Mouse (Mus musculus): Measurements from ENCODE around the gene Olfr1206. TPM values are rescaled to one million over a fixed set of nuclear protein-coding genes. Genes with fewer than 3 reads are reported as not detected.

Olfr1206 gene
- total and polyA plus RNA-seq, 2 experiments from 2014 or later: not detected

DNA sequence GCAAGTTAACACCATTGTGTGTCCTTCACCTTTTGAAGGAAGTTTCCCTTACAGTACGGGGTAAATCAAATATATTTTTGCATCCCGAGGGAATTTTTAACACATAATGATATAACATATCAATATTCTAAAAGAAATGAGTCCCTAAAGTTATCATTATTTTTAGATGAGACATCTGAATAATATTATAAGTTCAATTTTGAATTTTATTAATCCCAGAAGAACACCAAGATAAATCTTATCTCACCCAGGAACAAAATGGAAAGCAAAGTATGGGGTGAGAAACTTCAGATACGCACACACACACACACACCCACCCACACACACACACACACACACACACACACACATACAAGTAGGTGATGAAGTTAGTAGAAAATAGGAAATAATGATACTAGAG, 52.0 kb downstream of the Olfr1206 start, which contains the start of gene Olfr1209:
TSS of gene Olfr1209 (minus strand) at position 101 of the 400 bp plus-strand sequence.
- DNase-seq (ENCODE audit: low spot score) (no peak), ATAC-seq (ENCODE audit: low FRiP score) (no peak)
- Histone ChIP-seq H3K36me3 (ENCODE audit: insufficient read depth, low read length) (no peaks in the 10 kb centered on the region), H3K27ac (ENCODE audit: low read depth, low read length) (no peak within 1 kb of the TSS), H3K9ac (replicated peaks; ENCODE audit: low read length, poor library complexity, severe bottlenecking) (no peak within 1 kb of the TSS), H3K4me2 (ENCODE audit: low read depth, low read length, poor library complexity, severe bottlenecking) (no peak within 1 kb of the TSS), H3K27me3 (ENCODE audit: insufficient read depth, low read length) (no peaks in the 10 kb centered on the region), H3K4me3 (ENCODE audit: low read depth, low read length) (no peak within 1 kb of the TSS), H3K4me1 (ENCODE audit: insufficient read depth, low read length) (no peaks in the 10 kb centered on the region), H3K9me3 (ENCODE audit: low read length) (no peaks in the 10 kb centered on the region)
- TF ChIP-seq CTCF (IDR thresholded peaks at IDR 0.05): no peak
- 95% methylated on average over 3 of the region's 3 CpGs for WGBS

Other genes with a start within 250 kb of the Olfr1206 start
- gene Olfr1191-ps1, start 222.7 kb upstream of the Olfr1206 start, total RNA-seq (2014; rRNA removed): 0.28 TPM in 1 of 2 replicates, not detected in the other
- not detected in 2 replicates for gene Olfr1191-ps1, start 222.7 kb upstream of the Olfr1206 start, polyA plus RNA-seq (2015; fragmentation: Nextera tagmentation; extraction: Ambion mirVana)
- gene Olfr1192-ps1, start 214.7 kb upstream of the Olfr1206 start, total RNA-seq (2014; rRNA removed): not detected in 2 replicates
- gene Olfr1192-ps1, start 214.7 kb upstream of the Olfr1206 start, polyA plus RNA-seq (2015; fragmentation: Nextera tagmentation; extraction: Ambion mirVana): not detected in 2 replicates
- not detected in 2 replicates for gene Olfr1193, start 187.6 kb upstream of the Olfr1206 start, total RNA-seq (2014; rRNA removed)
- not detected in 2 replicates for gene Olfr1193, start 187.6 kb upstream of the Olfr1206 start, polyA plus RNA-seq (2015; fragmentation: Nextera tagmentation; extraction: Ambion mirVana)
- not detected in 2 replicates for gene Olfr1195, start 174.0 kb upstream of the Olfr1206 start, total RNA-seq (2014; rRNA removed)
- not detected in 2 replicates for gene Olfr1195, start 174.0 kb upstream of the Olfr1206 start, polyA plus RNA-seq (2015; fragmentation: Nextera tagmentation; extraction: Ambion mirVana)
- not detected in 2 replicates for gene Olfr1196, start 158.6 kb upstream of the Olfr1206 start, total RNA-seq (2014; rRNA removed)
- not detected in 2 replicates for gene Olfr1196, start 158.6 kb upstream of the Olfr1206 start, polyA plus RNA-seq (2015; fragmentation: Nextera tagmentation; extraction: Ambion mirVana)
- gene Olfr1197, start 130.9 kb upstream of the Olfr1206 start, total RNA-seq (2014; rRNA removed): not detected in 2 replicates
- gene Olfr1197, start 130.9 kb upstream of the Olfr1206 start, polyA plus RNA-seq (2015; fragmentation: Nextera tagmentation; extraction: Ambion mirVana): not detected in 2 replicates
- gene Olfr1198, start 111.9 kb upstream of the Olfr1206 start, total RNA-seq (2014; rRNA removed): not detected in 2 replicates
- gene Olfr1198, start 111.9 kb upstream of the Olfr1206 start, polyA plus RNA-seq (2015; fragmentation: Nextera tagmentation; extraction: Ambion mirVana): not detected in 2 replicates
- not detected in 2 replicates for gene Olfr1199, start 102.8 kb upstream of the Olfr1206 start, total RNA-seq (2014; rRNA removed)
- not detected in 2 replicates for gene Olfr1199, start 102.8 kb upstream of the Olfr1206 start, polyA plus RNA-seq (2015; fragmentation: Nextera tagmentation; extraction: Ambion mirVana)
- gene Olfr1200, start 92.7 kb upstream of the Olfr1206 start, total RNA-seq (2014; rRNA removed): not detected in 2 replicates
- not detected in 2 replicates for gene Olfr1200, start 92.7 kb upstream of the Olfr1206 start, polyA plus RNA-seq (2015; fragmentation: Nextera tagmentation; extraction: Ambion mirVana)
- gene Olfr1201, start 70.2 kb upstream of the Olfr1206 start, total RNA-seq (2014; rRNA removed): not detected in 2 replicates
- gene Olfr1201, start 70.2 kb upstream of the Olfr1206 start, polyA plus RNA-seq (2015; fragmentation: Nextera tagmentation; extraction: Ambion mirVana): not detected in 2 replicates
- gene Olfr1202, start 48.7 kb upstream of the Olfr1206 start, total RNA-seq (2014; rRNA removed): not detected in 2 replicates
- 0.04 TPM in 1 of 2 replicates, not detected in the other for gene Olfr1202, start 48.7 kb upstream of the Olfr1206 start, polyA plus RNA-seq (2015; fragmentation: Nextera tagmentation; extraction: Ambion mirVana)
- not detected in 2 replicates for gene Olfr1205, start 33.5 kb upstream of the Olfr1206 start, total RNA-seq (2014; rRNA removed)
- gene Olfr1205, start 33.5 kb upstream of the Olfr1206 start, polyA plus RNA-seq (2015; fragmentation: Nextera tagmentation; extraction: Ambion mirVana): not detected in 2 replicates
- not detected in 2 replicates for gene Olfr1204, start 13.9 kb upstream of the Olfr1206 start, total RNA-seq (2014; rRNA removed)
- not detected in 2 replicates for gene Olfr1204, start 13.9 kb upstream of the Olfr1206 start, polyA plus RNA-seq (2015; fragmentation: Nextera tagmentation; extraction: Ambion mirVana)
- gene Olfr1208, start 39.1 kb downstream of the Olfr1206 start, total RNA-seq (2014; rRNA removed): not detected in 2 replicates
- gene Olfr1208, start 39.1 kb downstream of the Olfr1206 start, polyA plus RNA-seq (2015; fragmentation: Nextera tagmentation; extraction: Ambion mirVana): not detected in 2 replicates
- gene Olfr1209, start 51.9 kb downstream of the Olfr1206 start, total RNA-seq (2014; rRNA removed): not detected in 2 replicates
- not detected in 2 replicates for gene Olfr1209, start 51.9 kb downstream of the Olfr1206 start, polyA plus RNA-seq (2015; fragmentation: Nextera tagmentation; extraction: Ambion mirVana)
- gene Olfr1211, start 74.9 kb downstream of the Olfr1206 start, total RNA-seq (2014; rRNA removed): not detected in 2 replicates
- gene Olfr1211, start 74.9 kb downstream of the Olfr1206 start, polyA plus RNA-seq (2015; fragmentation: Nextera tagmentation; extraction: Ambion mirVana): not detected in 2 replicates
- not detected in 2 replicates for gene Olfr1212, start 90.7 kb downstream of the Olfr1206 start, total RNA-seq (2014; rRNA removed)
- not detected in 2 replicates for gene Olfr1212, start 90.7 kb downstream of the Olfr1206 start, polyA plus RNA-seq (2015; fragmentation: Nextera tagmentation; extraction: Ambion mirVana)
- not detected in 2 replicates for gene Gm13762, start 117.0 kb downstream of the Olfr1206 start, total RNA-seq (2014; rRNA removed)
- not detected in 2 replicates for gene Gm13762, start 117.0 kb downstream of the Olfr1206 start, polyA plus RNA-seq (2015; fragmentation: Nextera tagmentation; extraction: Ambion mirVana)
- gene Olfr1214, start 129.4 kb downstream of the Olfr1206 start, total RNA-seq (2014; rRNA removed): not detected in 2 replicates
- gene Olfr1214, start 129.4 kb downstream of the Olfr1206 start, polyA plus RNA-seq (2015; fragmentation: Nextera tagmentation; extraction: Ambion mirVana): not detected in 2 replicates
- not detected in 2 replicates for gene Olfr1215, start 143.7 kb downstream of the Olfr1206 start, total RNA-seq (2014; rRNA removed)
- not detected in 2 replicates for gene Olfr1215, start 143.7 kb downstream of the Olfr1206 start, polyA plus RNA-seq (2015; fragmentation: Nextera tagmentation; extraction: Ambion mirVana)
- not detected in 2 replicates for gene Olfr1216, start 155.1 kb downstream of the Olfr1206 start, total RNA-seq (2014; rRNA removed)
- not detected in 2 replicates for gene Olfr1216, start 155.1 kb downstream of the Olfr1206 start, polyA plus RNA-seq (2015; fragmentation: Nextera tagmentation; extraction: Ambion mirVana)
- gene Olfr1217, start 168.8 kb downstream of the Olfr1206 start, total RNA-seq (2014; rRNA removed): not detected in 2 replicates
- gene Olfr1217, start 168.8 kb downstream of the Olfr1206 start, polyA plus RNA-seq (2015; fragmentation: Nextera tagmentation; extraction: Ambion mirVana): not detected in 2 replicates
- gene Olfr1218, start 198.0 kb downstream of the Olfr1206 start, total RNA-seq (2014; rRNA removed): not detected in 2 replicates
- gene Olfr1218, start 198.0 kb downstream of the Olfr1206 start, polyA plus RNA-seq (2015; fragmentation: Nextera tagmentation; extraction: Ambion mirVana): not detected in 2 replicates
- not detected in 2 replicates for gene Olfr1219, start 220.3 kb downstream of the Olfr1206 start, total RNA-seq (2014; rRNA removed)
- not detected in 2 replicates for gene Olfr1219, start 220.3 kb downstream of the Olfr1206 start, polyA plus RNA-seq (2015; fragmentation: Nextera tagmentation; extraction: Ambion mirVana)
- not detected in 2 replicates for gene Olfr1220, start 243.6 kb downstream of the Olfr1206 start, total RNA-seq (2014; rRNA removed)
- not detected in 2 replicates for gene Olfr1220, start 243.6 kb downstream of the Olfr1206 start, polyA plus RNA-seq (2015; fragmentation: Nextera tagmentation; extraction: Ambion mirVana)

Data from midbrain, postnatal 0 days (tissue).